Mouse (Mus musculus): ENCODE results near the gene Car10.

GRCm38 (mm10) chr11:93102321-93102720 lies 4.5 kb downstream of the Car10 start:
- no peak for TF ChIP-seq POLR2A (IDR thresholded peaks at IDR 0.05; ENCODE audit: insufficient read length, low read depth)
- no peak for TF ChIP-seq TCF12 (IDR thresholded peaks at IDR 0.05; ENCODE audit: insufficient read depth, poor library complexity, severe bottlenecking)
- TF ChIP-seq USF1 (IDR thresholded peaks at IDR 0.05; ENCODE audit: low read depth): no peak
- TF ChIP-seq E2F4 (IDR thresholded peaks at IDR 0.05; ENCODE audit: insufficient read depth): no peak
- TF ChIP-seq CEBPB (IDR thresholded peaks at IDR 0.05; ENCODE audit: insufficient read depth, poor library complexity, severe bottlenecking): no peak
- TF ChIP-seq MYOD1 (IDR thresholded peaks at IDR 0.05; ENCODE audit: control insufficient read depth in 1 of 3, insufficient read length in 2 of 3, low read depth in 2 of 3): no peak
